Mouse (Mus musculus) gastrocnemius, postnatal 36 days (tissue): Measurements from ENCODE around the gene Foxk1. TPM values are rescaled to one million over a fixed set of nuclear protein-coding genes. Genes with fewer than 3 reads are reported as not detected.

ENCODE experiments used
- DNase-seq, 2 experiments: peaks; one replicate each; pipeline ENCODE4 v3.0.0; 2022
- intact Hi-C: fragments of 180-260 bp; cut with DNase I; formaldehyde crosslinking; loops from one replicate; pipeline ENCODE4 v1.15.1; 2025
- total RNA-seq, 2 experiments: library from RNA; stranded (reverse); gene quantifications; 2 replicates each; pipeline ENCODE4 v1.2.3; 2021

Foxk1 gene
- total RNA-seq, 2 experiments from 2014 or later: 12.5 to 14.5 TPM

GRCm38 (mm10) chr5:142463461-142464454 lies 62.5 kb downstream of the Foxk1 start, which contains the start of gene Ap5z1:
Gene Ap5z1 (plus strand): TSS chr5:142463944.
- peak; percentile 85 to 93 for DNase-seq
- intact Hi-C loops: no loop called here

- DNase-seq: no peak
- intact Hi-C loops: no loop called here
Observed at GRCm38 (mm10) chr5:142468375-142468774, 67.1 kb downstream of the Foxk1 start.

DNA sequence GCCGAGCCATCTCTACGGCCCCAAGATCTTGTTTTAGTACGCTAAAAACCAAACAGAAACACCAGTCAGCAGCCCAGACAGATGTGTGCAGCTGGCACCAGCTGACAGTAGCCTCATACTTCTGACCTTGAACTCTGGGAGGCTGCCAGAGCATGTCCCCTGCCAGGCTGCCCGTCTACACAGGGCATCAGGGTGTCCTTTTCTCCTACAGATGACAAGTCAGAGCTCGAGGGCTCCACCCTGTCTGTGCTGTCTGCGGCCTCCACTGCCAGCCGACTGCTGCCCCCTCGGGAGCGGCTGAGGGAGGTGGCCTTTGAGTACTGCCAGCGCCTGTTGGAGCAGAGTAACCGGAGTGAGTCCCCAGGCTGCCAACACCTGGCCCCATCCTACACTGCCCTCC lies 68.5 kb downstream of the Foxk1 start:
- intact Hi-C loops: no loop called here
- no peak for DNase-seq

DNA sequence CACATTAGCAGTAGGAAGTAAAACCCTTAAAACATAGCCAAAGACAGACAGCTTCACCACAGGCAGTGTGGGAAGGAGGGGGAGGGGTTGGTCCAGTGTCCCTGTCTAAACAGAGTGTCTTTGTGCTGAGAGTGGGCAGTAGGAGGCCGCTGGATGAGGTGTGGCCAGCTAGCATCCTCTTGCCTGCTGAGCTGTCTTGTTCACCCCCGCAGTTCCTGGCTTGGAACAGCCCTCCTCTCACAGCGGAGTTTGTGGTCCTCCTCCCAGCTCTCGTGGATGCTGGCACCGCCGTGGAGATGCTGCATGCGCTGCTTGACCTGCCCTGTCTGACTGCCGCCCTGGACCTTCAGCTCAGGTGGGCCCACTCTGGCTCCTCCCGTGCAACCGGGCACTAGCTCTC lies 72.4 kb downstream of the Foxk1 start:
- intact Hi-C loops: no loop called here
- no peak for DNase-seq

DNA sequence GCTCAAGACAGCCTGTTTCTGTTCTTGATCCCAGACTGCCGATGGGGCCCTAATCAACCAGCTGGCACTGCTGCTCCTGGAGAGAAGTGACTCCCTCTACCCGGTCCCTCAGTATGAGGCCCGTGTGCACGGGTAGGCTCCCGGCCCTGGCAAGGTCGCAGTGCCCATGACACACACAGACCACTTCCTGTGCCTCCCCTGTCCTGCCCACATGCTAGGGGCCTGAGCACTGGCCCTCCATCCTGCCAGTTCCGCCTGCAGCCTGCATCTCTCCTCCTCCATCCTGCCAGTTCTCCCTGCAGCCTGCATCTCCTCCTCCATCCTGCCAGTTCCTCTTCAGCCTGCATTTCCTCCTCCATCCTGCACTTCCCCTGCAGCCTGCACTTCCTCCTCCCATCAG lies 74.4 kb downstream of the Foxk1 start:
- intact Hi-C loops: loop anchor here (5.0 kb wide), 1 partner anchor 242 kb away; no protein-coding TSS in a partner anchor
- no peak for DNase-seq

- intact Hi-C loops: loop anchor here (5.0 kb wide), 1 partner anchor 240 kb away; no protein-coding TSS in a partner anchor
Observed at GRCm38 (mm10) chr5:142477346-142477745, 76.0 kb downstream of the Foxk1 start.

GRCm38 (mm10) chr5:142477866-142478615 lies 76.7 kb downstream of the Foxk1 start:
- DNase-seq: no peak
- intact Hi-C loops: loop anchor here (2.0 to 5.0 kb wide), 2 partner anchors 73 to 239 kb away; partner anchors contain the start of gene Radil

More at GRCm38 (mm10) chr5:142477346-142477745, 76.0 kb downstream of the Foxk1 start:
- no peak for DNase-seq

DNA sequence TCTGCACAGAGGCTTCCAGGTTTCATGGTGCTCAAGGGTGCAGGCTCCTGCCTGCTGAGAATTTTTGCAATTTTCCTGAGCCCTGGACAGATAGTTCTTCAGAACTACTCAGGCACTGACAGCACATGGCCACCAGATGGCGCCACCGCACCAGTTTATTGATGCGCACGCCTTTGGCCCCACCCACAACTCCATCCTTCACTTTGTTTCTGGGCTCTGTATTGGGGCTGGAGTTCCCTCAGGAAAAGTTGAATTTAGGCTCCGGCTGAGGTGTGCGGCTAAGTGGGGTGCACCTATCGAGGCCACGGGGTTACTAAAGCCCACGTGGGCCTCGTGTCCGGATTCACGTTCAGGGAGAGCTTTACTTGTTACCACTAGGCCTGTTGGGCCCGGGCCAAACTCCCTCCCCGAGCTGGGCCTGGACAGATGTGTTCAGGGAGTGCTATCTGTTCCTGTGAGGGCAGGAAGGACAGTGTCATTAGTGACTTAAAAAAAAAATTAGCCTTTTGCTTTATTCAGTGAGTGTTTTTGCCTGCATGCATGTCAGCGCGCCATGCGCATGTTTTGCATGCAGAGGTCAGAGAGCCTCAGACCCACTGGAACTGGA lies 77.6 kb downstream of the Foxk1 start:
- DNase-seq: peak; percentile 78 to 85
- intact Hi-C loops: loop anchor here (2.0 to 5.0 kb wide), 2 partner anchors 72 to 238 kb away; partner anchors contain the start of gene Radil

GRCm38 (mm10) chr5:142482512-142482911 lies 81.2 kb downstream of the Foxk1 start:
- intact Hi-C loops: no loop called here
- DNase-seq: no peak

GRCm38 (mm10) chr5:142483581-142483980 lies 82.3 kb downstream of the Foxk1 start:
- DNase-seq: no peak
- intact Hi-C loops: no loop called here

DNA sequence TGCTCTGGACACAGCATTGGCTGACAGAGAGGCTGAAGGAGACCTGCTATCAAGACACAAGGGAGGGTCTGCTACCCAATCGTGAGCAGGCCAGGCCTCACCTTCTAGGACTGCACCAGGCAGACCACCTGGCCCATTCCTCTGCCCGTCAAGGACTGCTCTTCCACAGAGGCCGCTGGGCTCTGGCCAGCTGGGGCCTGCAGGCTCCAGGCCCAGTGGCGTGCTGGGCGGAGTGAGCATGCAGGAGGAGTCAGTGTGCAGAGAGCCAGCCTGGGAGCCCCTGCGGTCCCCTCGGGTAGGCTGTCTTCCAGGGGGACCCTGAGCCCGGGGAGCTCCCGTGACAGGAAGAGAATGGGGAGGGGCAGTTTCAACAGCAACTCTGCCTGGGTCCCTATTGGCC lies 85.4 kb downstream of the Foxk1 start:
- intact Hi-C loops: no loop called here
- DNase-seq: no peak

- intact Hi-C loops: no loop called here
- no peak for DNase-seq
Observed at GRCm38 (mm10) chr5:142489955-142490707, 88.8 kb downstream of the Foxk1 start.

DNA sequence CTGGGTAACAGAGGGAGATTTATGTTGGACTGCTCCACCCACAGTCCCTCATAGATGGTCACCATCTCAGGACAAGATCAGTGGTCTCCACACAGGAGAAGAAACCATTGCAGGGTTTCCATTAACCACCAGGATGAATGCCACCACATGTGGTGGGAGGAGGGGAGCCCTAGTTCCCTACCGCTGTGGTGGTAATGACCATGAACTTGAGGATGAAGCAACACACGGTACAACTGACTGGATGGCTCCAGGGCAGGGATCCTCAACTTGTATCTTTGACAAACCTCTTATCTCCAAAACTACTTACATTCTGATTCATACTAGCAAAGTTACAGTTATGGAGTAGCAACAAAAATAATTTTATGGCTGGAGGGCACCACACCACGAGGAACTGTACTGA lies 92.0 kb downstream of the Foxk1 start:
- intact Hi-C loops: no loop called here
- DNase-seq: no peak

- DNase-seq: no peak
- intact Hi-C loops: loop anchor here (5.0 kb wide), 1 partner anchor 122 kb away; no protein-coding TSS in a partner anchor
Observed at GRCm38 (mm10) chr5:142495321-142496096, 94.2 kb downstream of the Foxk1 start.

- DNase-seq: no peak
- intact Hi-C loops: loop anchor here (5.0 kb wide), 1 partner anchor 118 kb away; no protein-coding TSS in a partner anchor
Observed at GRCm38 (mm10) chr5:142498964-142499363, 97.7 kb downstream of the Foxk1 start.

DNA sequence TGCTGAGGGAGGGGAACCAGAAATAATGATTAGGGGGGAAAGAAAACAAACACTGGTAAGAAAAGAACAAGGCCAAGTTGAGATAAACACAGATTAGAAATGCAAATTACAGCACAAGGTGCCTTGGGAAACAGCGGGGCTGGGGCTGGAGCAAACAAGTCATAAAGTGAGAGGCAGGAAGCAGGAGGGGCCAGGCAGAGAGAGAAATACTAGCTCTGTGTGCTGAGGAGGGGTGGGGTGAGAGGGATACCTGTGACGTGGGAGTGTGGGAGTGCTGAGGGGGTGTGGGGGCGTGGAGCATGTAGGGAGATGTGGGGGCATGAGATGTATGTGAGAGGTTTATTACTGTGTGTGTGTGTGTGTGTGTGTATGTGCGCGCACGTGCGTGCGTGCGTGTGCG lies 99.6 kb downstream of the Foxk1 start:
- intact Hi-C loops: no loop called here

DNA sequence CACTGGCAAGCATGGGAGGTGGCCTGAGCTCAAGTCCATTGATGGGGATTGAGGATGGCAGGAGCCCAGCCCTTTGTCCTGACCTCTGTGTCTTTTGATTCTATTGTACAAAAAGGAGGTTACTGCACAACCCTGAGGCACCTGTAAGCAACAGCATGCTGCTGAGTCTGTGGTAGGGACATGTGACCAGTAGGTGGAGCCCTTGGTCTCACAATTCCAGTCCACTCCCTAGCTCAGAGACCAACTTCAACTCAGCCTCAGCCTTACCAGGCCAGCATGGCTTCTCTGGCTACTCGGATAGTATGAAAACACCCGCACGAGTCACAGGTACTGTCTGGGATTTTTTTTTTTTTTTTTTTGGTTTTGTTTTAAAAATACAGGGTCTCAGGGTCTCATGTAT lies 101.1 kb downstream of the Foxk1 start:
- DNase-seq: peak; percentile 58 to 69
- intact Hi-C loops: loop anchor here (2.0 kb wide), 1 partner anchor 48 kb away; the partner anchor contains the start of gene Radil

More for the DNA sequence above, 99.6 kb downstream of the Foxk1 start:
- no peak for DNase-seq

GRCm38 (mm10) chr5:142504175-142504574 lies 102.9 kb downstream of the Foxk1 start:
- intact Hi-C loops: no loop called here
- no peak for DNase-seq
